Mouse (Mus musculus) megakaryocyte, embryonic 14.5 days (primary cell): ENCODE measurements at regions not wholly inside any gene's neighbourhood (a gene's known extent, or its start where the extent isn't known, plus 50 kb on each side); places are given as distances from the start of the nearest gene placed in this dataset.

ENCODE experiments used
- FLI1 ChIP-seq: IDR thresholded peaks from 2 replicates; pipeline ENCODE4 v1.6.1; 2012; ENCODE audit warnings: low read length, inconsistent platforms, mixed read lengths
- GATA1 ChIP-seq: IDR thresholded peaks from 3 replicates; pipeline ENCODE4 v1.6.1; 2012; ENCODE audit warnings: mixed read lengths, low read length, inconsistent platforms, borderline replicate concordance

- TF ChIP-seq FLI1 (no peak), GATA1 (no peak)
Measured at GRCm38 (mm10) chr2:132455029-132455428, 69.8 kb upstream of the Prokr2 start.
